Mouse (Mus musculus): ENCODE results near the gene Inpp5f. TPM values are rescaled to one million over a fixed set of nuclear protein-coding genes. Genes with fewer than 3 reads are reported as not detected.

Inpp5f gene
- polyA plus RNA-seq, 1 experiment from 2014 or later = 444 TPM

GRCm38 (mm10) chr7:128610490-128610889 lies 638 bp upstream of the Inpp5f start:
- 85% methylated on average over 6 of the region's 6 CpGs for WGBS
- Histone ChIP-seq H3K4me2 (ENCODE audit: low read length) (peak overlapping the region; percentile 85), H3K9me3 (ENCODE audit: control insufficient read depth, low read length) (no peaks in the 10 kb centered on the region), H3K4me3 (replicated peaks; ENCODE audit: low read depth, low read length) (peak overlapping the region; percentile 82), H3K36me3 (ENCODE audit: control insufficient read depth, insufficient read depth, low read length) (no peaks in the 10 kb centered on the region), H3K4me1 (ENCODE audit: control insufficient read depth, insufficient read depth, low read length) (peaks cover 8% of the 10 kb centered on the region; the same call in 1 of the 2 replicates), H3K27me3 (ENCODE audit: control insufficient read depth, insufficient read depth, low read length) (no peaks in the 10 kb centered on the region), H3K27ac (replicated peaks; ENCODE audit: low read depth, low read length) (peak overlapping the region; percentile 65; the same call in 1 of the 2 replicates), H3K9ac (replicated peaks; ENCODE audit: low read length) (no peak overlapping the region)
- ATAC-seq (ENCODE audit: low FRiP score, low TSS enrichment) = no peak
- no peak for DNase-seq

GRCm38 (mm10) chr7:128611799-128612411 lies 777 bp downstream of the Inpp5f start:
- Histone ChIP-seq H3K9me3 (ENCODE audit: control insufficient read depth, low read length) (no peaks in the 10 kb centered on the region), H3K9ac (replicated peaks; ENCODE audit: low read length) (peak overlapping the region; percentile 84), H3K27ac (replicated peaks; ENCODE audit: low read depth, low read length) (peak overlapping the region; percentile 79), H3K4me1 (ENCODE audit: control insufficient read depth, insufficient read depth, low read length) (peaks cover 8% of the 10 kb centered on the region; the same call in 1 of the 2 replicates), H3K27me3 (ENCODE audit: control insufficient read depth, insufficient read depth, low read length) (no peaks in the 10 kb centered on the region), H3K36me3 (ENCODE audit: control insufficient read depth, insufficient read depth, low read length) (no peaks in the 10 kb centered on the region), H3K4me3 (replicated peaks; ENCODE audit: low read depth, low read length) (peak overlapping the region; percentile 82), H3K4me2 (ENCODE audit: low read length) (peak overlapping the region; percentile 85)
- DNase-seq (no peak), ATAC-seq (ENCODE audit: low FRiP score, low TSS enrichment) (no peak)
- WGBS = 20% methylated on average over 22 of the region's 22 CpGs

- DNase-seq (no peak), ATAC-seq (ENCODE audit: low FRiP score, low TSS enrichment) (no peak)
- WGBS = 84% methylated on average over 12 of the region's 12 CpGs
- no peaks in the 10 kb centered on the region for H3K9me3 ChIP-seq (ENCODE audit: control insufficient read depth, low read length)
- H3K4me1 ChIP-seq (ENCODE audit: control insufficient read depth, insufficient read depth, low read length) = peaks cover 8% of the 10 kb centered on the region; the same call in 1 of the 2 replicates
- H3K36me3 ChIP-seq (ENCODE audit: control insufficient read depth, insufficient read depth, low read length) = no peaks in the 10 kb centered on the region
- H3K4me2 ChIP-seq (ENCODE audit: low read length) = peak overlapping the region; percentile 85
- H3K4me3 ChIP-seq (replicated peaks; ENCODE audit: low read depth, low read length) = no peak overlapping the region
- no peak overlapping the region for H3K9ac ChIP-seq (replicated peaks; ENCODE audit: low read length)
- no peak overlapping the region for H3K27ac ChIP-seq (replicated peaks; ENCODE audit: low read depth, low read length)
- no peaks in the 10 kb centered on the region for H3K27me3 ChIP-seq (ENCODE audit: control insufficient read depth, insufficient read depth, low read length)
Measured at GRCm38 (mm10) chr7:128612521-128613181, 1.5 kb downstream of the Inpp5f start.

- no peaks in the 10 kb centered on the region for H3K9me3 ChIP-seq (ENCODE audit: control insufficient read depth, low read length)
- WGBS = 93% methylated on average over 2 of the region's 2 CpGs
- H3K9ac ChIP-seq (replicated peaks; ENCODE audit: low read length) = no peak overlapping the region
- no peak overlapping the region for H3K4me3 ChIP-seq (replicated peaks; ENCODE audit: low read depth, low read length)
- peaks cover 8% of the 10 kb centered on the region; the same call in 1 of the 2 replicates for H3K4me1 ChIP-seq (ENCODE audit: control insufficient read depth, insufficient read depth, low read length)
- no peaks in the 10 kb centered on the region for H3K27me3 ChIP-seq (ENCODE audit: control insufficient read depth, insufficient read depth, low read length)
- no peak for ATAC-seq (ENCODE audit: low FRiP score, low TSS enrichment)
- DNase-seq = no peak
- H3K36me3 ChIP-seq (ENCODE audit: control insufficient read depth, insufficient read depth, low read length) = no peaks in the 10 kb centered on the region
- no peak overlapping the region for H3K4me2 ChIP-seq (ENCODE audit: low read length)
- H3K27ac ChIP-seq (replicated peaks; ENCODE audit: low read depth, low read length) = no peak overlapping the region
Measured at GRCm38 (mm10) chr7:128613578-128613977, 2.5 kb downstream of the Inpp5f start.

- DNase-seq (no peak), ATAC-seq (ENCODE audit: low FRiP score, low TSS enrichment) (no peak)
- Histone ChIP-seq H3K9ac (replicated peaks; ENCODE audit: low read length) (no peak overlapping the region), H3K9me3 (ENCODE audit: control insufficient read depth, low read length) (no peaks in the 10 kb centered on the region), H3K27ac (replicated peaks; ENCODE audit: low read depth, low read length) (no peak overlapping the region), H3K4me1 (ENCODE audit: control insufficient read depth, insufficient read depth, low read length) (peaks cover 6% of the 10 kb centered on the region; the same call in 1 of the 2 replicates), H3K4me3 (replicated peaks; ENCODE audit: low read depth, low read length) (no peak overlapping the region), H3K27me3 (ENCODE audit: control insufficient read depth, insufficient read depth, low read length) (no peaks in the 10 kb centered on the region), H3K4me2 (ENCODE audit: low read length) (no peak overlapping the region), H3K36me3 (ENCODE audit: control insufficient read depth, insufficient read depth, low read length) (no peaks in the 10 kb centered on the region)
- 83% methylated on average over 1 of the region's 1 CpGs for WGBS
Measured at GRCm38 (mm10) chr7:128617587-128617986, 6.5 kb downstream of the Inpp5f start.

- DNase-seq (no peak), ATAC-seq (ENCODE audit: low FRiP score, low TSS enrichment) (no peak)
- H3K27me3 ChIP-seq (ENCODE audit: control insufficient read depth, insufficient read depth, low read length) = no peaks in the 10 kb centered on the region
- no peak overlapping the region for H3K4me3 ChIP-seq (replicated peaks; ENCODE audit: low read depth, low read length)
- no peaks in the 10 kb centered on the region for H3K9me3 ChIP-seq (ENCODE audit: control insufficient read depth, low read length)
- H3K36me3 ChIP-seq (ENCODE audit: control insufficient read depth, insufficient read depth, low read length) = no peaks in the 10 kb centered on the region
- no peak overlapping the region for H3K9ac ChIP-seq (replicated peaks; ENCODE audit: low read length)
- H3K27ac ChIP-seq (replicated peaks; ENCODE audit: low read depth, low read length) = no peak overlapping the region
- H3K4me2 ChIP-seq (ENCODE audit: low read length) = no peak overlapping the region
- 0 out of 2 replicates have a peak, but pooled peaks cover 3% of the 10 kb centered on the region for H3K4me1 ChIP-seq (ENCODE audit: control insufficient read depth, insufficient read depth, low read length)
- 86% methylated on average over 1 of the region's 1 CpGs for WGBS
Measured at GRCm38 (mm10) chr7:128620178-128620577, 9.1 kb downstream of the Inpp5f start.

- no peak overlapping the region for H3K27ac ChIP-seq (replicated peaks; ENCODE audit: low read depth, low read length)
- DNase-seq = no peak
- 0 out of 2 replicates have a peak, but pooled peaks cover 3% of the 10 kb centered on the region for H3K4me1 ChIP-seq (ENCODE audit: control insufficient read depth, insufficient read depth, low read length)
- ATAC-seq (ENCODE audit: low FRiP score, low TSS enrichment) = no peak
- H3K9me3 ChIP-seq (ENCODE audit: control insufficient read depth, low read length) = no peaks in the 10 kb centered on the region
- 37% methylated on average over 7 of the region's 7 CpGs for WGBS
- H3K27me3 ChIP-seq (ENCODE audit: control insufficient read depth, insufficient read depth, low read length) = no peaks in the 10 kb centered on the region
- no peaks in the 10 kb centered on the region for H3K36me3 ChIP-seq (ENCODE audit: control insufficient read depth, insufficient read depth, low read length)
- no peak overlapping the region for H3K9ac ChIP-seq (replicated peaks; ENCODE audit: low read length)
- no peak overlapping the region for H3K4me2 ChIP-seq (ENCODE audit: low read length)
- no peak overlapping the region for H3K4me3 ChIP-seq (replicated peaks; ENCODE audit: low read depth, low read length)
Measured at GRCm38 (mm10) chr7:128622266-128622961, 11.3 kb downstream of the Inpp5f start.

GRCm38 (mm10) chr7:128622994-128623393 lies 11.9 kb downstream of the Inpp5f start:
- ATAC-seq (ENCODE audit: low FRiP score, low TSS enrichment) (no peak), DNase-seq (no peak)
- H3K4me2 ChIP-seq (ENCODE audit: low read length) = no peak overlapping the region
- H3K36me3 ChIP-seq (ENCODE audit: control insufficient read depth, insufficient read depth, low read length) = no peaks in the 10 kb centered on the region
- no peak overlapping the region for H3K27ac ChIP-seq (replicated peaks; ENCODE audit: low read depth, low read length)
- no peak overlapping the region for H3K4me3 ChIP-seq (replicated peaks; ENCODE audit: low read depth, low read length)
- no peaks in the 10 kb centered on the region for H3K27me3 ChIP-seq (ENCODE audit: control insufficient read depth, insufficient read depth, low read length)
- WGBS = 84% methylated on average over 2 of the region's 2 CpGs
- H3K9me3 ChIP-seq (ENCODE audit: control insufficient read depth, low read length) = no peaks in the 10 kb centered on the region
- no peak overlapping the region for H3K9ac ChIP-seq (replicated peaks; ENCODE audit: low read length)
- 0 out of 2 replicates have a peak, but pooled peaks cover 3% of the 10 kb centered on the region for H3K4me1 ChIP-seq (ENCODE audit: control insufficient read depth, insufficient read depth, low read length)

Data from midbrain, embryonic 14.5 days (tissue).